In the genomic region with DNA sequence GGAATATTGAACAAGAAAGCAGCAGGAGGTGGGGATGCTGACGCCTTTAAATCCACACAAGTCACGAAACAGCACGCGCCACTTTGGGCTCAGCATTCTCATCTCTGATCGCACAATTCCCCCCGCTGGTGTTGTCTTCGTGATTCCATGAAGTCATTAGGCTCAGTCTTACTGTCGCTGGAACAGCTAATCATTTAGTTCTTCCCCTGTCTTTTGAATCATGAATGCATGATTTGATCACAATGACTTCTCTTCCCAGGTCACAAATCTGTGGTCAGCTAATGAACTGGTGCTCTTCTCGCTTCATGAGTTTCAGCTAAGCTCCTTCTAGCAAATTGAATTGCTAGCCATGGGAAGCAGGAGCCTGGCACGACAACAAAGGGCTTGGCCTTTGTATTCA, we compare ENCODE assay signal across 20 mouse cellular contexts. TPM values are rescaled to one million over a fixed set of nuclear protein-coding genes. Genes with fewer than 3 reads are reported as not detected.
DNase-seq lines count a peak whose midpoint lies in the region; ATAC-seq lines count a peak whose summit lies in the region.
"Had no signal": no experiment of that assay in that cellular context is flagged by ENCODE, and none has a peak within 500 bp of the region (broad histone marks: within the 10 kb centered on the region; RNA-seq: fewer than 3 reads in every experiment).

No protein-coding gene starts in this region.

- no peaks in the 10 kb centered on the region for H3K36me3 ChIP-seq in forebrain, embryonic 14.5 days (ENCODE audit: control insufficient read depth, insufficient read depth, low read length)
- H3K36me3 ChIP-seq in forebrain, embryonic 16.5 days (ENCODE audit: control insufficient read depth, insufficient read depth) = no peaks in the 10 kb centered on the region
- H3K36me3 ChIP-seq in midbrain, embryonic 10.5 days = no peaks in the 10 kb centered on the region
- no peaks in the 10 kb centered on the region for H3K36me3 ChIP-seq in midbrain, embryonic 15.5 days (replicated peaks)
- no peaks in the 10 kb centered on the region for H3K36me3 ChIP-seq in embryonic facial prominence, embryonic 14.5 days (ENCODE audit: control insufficient read depth, insufficient read depth, low read length)
- H3K36me3 ChIP-seq: intestine, embryonic 15.5 days; neural tube, embryonic 15.5 days had no signal

- WGBS in forebrain, embryonic 14.5 days = 33% methylated on average over 10 of the region's 10 CpGs
- WGBS in forebrain, embryonic 16.5 days = 21% methylated on average over 10 of the region's 10 CpGs
- WGBS in midbrain, embryonic 10.5 days = 28% methylated on average over 10 of the region's 10 CpGs
- 34% methylated on average over 10 of the region's 10 CpGs for WGBS in midbrain, embryonic 15.5 days
- WGBS in embryonic facial prominence, embryonic 14.5 days = 64% methylated on average over 10 of the region's 10 CpGs

- ATAC-seq in forebrain, embryonic 14.5 days = no peak
- no peak for ATAC-seq in forebrain, embryonic 16.5 days
- no peak for ATAC-seq in midbrain, embryonic 15.5 days (replicated peaks)
- no peak for ATAC-seq in embryonic facial prominence, embryonic 14.5 days (ENCODE audit: low read depth)
- ATAC-seq: intestine, embryonic 15.5 days; liver, postnatal 0 days; Patski had no signal

- no peaks in the 10 kb centered on the region for H3K27me3 ChIP-seq in forebrain, embryonic 14.5 days (replicated peaks; ENCODE audit: control insufficient read depth, insufficient read depth, low read length)
- H3K27me3 ChIP-seq in forebrain, embryonic 16.5 days (replicated peaks; ENCODE audit: control insufficient read depth, insufficient read depth, low read length) = no peaks in the 10 kb centered on the region
- peaks cover 88% of the 10 kb centered on the region for H3K27me3 ChIP-seq in midbrain, embryonic 10.5 days (ENCODE audit: low read depth, poor library complexity, severe bottlenecking)
- H3K27me3 ChIP-seq in midbrain, embryonic 15.5 days (replicated peaks) = no peaks in the 10 kb centered on the region; the same call in none of the 2 replicates
- peaks cover 3% of the 10 kb centered on the region for H3K27me3 ChIP-seq in embryonic facial prominence, embryonic 14.5 days (replicated peaks; ENCODE audit: control insufficient read depth, insufficient read depth, low read length)
- H3K27me3 ChIP-seq: intestine, embryonic 15.5 days; neural tube, embryonic 15.5 days had no signal

- no peaks in the 10 kb centered on the region for H3K4me1 ChIP-seq in forebrain, embryonic 14.5 days (ENCODE audit: control insufficient read depth, insufficient read depth, low read length)
- H3K4me1 ChIP-seq in forebrain, embryonic 16.5 days (replicated peaks; ENCODE audit: control insufficient read depth, insufficient read depth, low read length) = no peaks in the 10 kb centered on the region
- peaks cover 17% of the 10 kb centered on the region for H3K4me1 ChIP-seq in midbrain, embryonic 10.5 days
- H3K4me1 ChIP-seq in midbrain, embryonic 15.5 days = 0 out of 2 replicates have a peak, but pooled peaks cover 3% of the 10 kb centered on the region
- H3K4me1 ChIP-seq in embryonic facial prominence, embryonic 14.5 days (ENCODE audit: control insufficient read depth, insufficient read depth, low read length) = no peaks in the 10 kb centered on the region
- H3K4me1 ChIP-seq: intestine, embryonic 15.5 days; neural tube, embryonic 15.5 days had no signal

- H3K9ac ChIP-seq in forebrain, embryonic 14.5 days (ENCODE audit: low read length) = no peak overlapping the region
- H3K9ac ChIP-seq in forebrain, embryonic 16.5 days (replicated peaks; ENCODE audit: low read depth, low read length) = no peak overlapping the region
- no peak overlapping the region for H3K9ac ChIP-seq in midbrain, embryonic 15.5 days
- H3K9ac ChIP-seq in embryonic facial prominence, embryonic 14.5 days (ENCODE audit: low read depth, low read length) = no peak overlapping the region
- H3K9ac ChIP-seq: intestine, embryonic 15.5 days; liver, postnatal 0 days; neural tube, embryonic 15.5 days had no signal

- no peak overlapping the region for H3K4me3 ChIP-seq in forebrain, embryonic 14.5 days (ENCODE audit: low read depth, low read length)
- H3K4me3 ChIP-seq in forebrain, embryonic 16.5 days (replicated peaks; ENCODE audit: low read length) = no peak overlapping the region
- H3K4me3 ChIP-seq in midbrain, embryonic 10.5 days = no peak overlapping the region
- no peak overlapping the region for H3K4me3 ChIP-seq in midbrain, embryonic 15.5 days
- H3K4me3 ChIP-seq in embryonic facial prominence, embryonic 14.5 days (ENCODE audit: low read depth, low read length) = no peak overlapping the region
- H3K4me3 ChIP-seq: intestine, embryonic 15.5 days; neural tube, embryonic 15.5 days had no signal

- peak; percentile 19 for DNase-seq in forebrain, embryonic 14.5 days (ENCODE audit: low spot score)
- peak; percentile 42 for DNase-seq in midbrain, embryonic 10.5 days (ENCODE audit: low spot score)
- DNase-seq in embryonic facial prominence, embryonic 14.5 days (ENCODE audit: low spot score) = peak; percentile 11
- DNase-seq in retina, embryonic 14.5 days (ENCODE audit: low spot score) = peak; percentile 64
- DNase-seq in gastrocnemius, postnatal 25 days = no peak
- no peak for DNase-seq in adrenal gland, adult 18-20 months (ENCODE audit: low spot score in 2 of 2)
- DNase-seq: adrenal gland, adult 2 months; cerebellum, adult 18-20 months; kidney, adult 8-10 months; kidney, postnatal 14 days; liver, postnatal 0 days; lung, postnatal 10 days; thymus, adult 2 months; thymus, postnatal 4 days had no signal

- H3K4me2 ChIP-seq in forebrain, embryonic 14.5 days (ENCODE audit: low read length) = no peak overlapping the region
- H3K4me2 ChIP-seq in forebrain, embryonic 16.5 days (ENCODE audit: low read length) = no peak overlapping the region; the same call in 1 of the 2 replicates
- H3K4me2 ChIP-seq in midbrain, embryonic 15.5 days = no peak overlapping the region; the same call in 1 of the 2 replicates
- no peak overlapping the region for H3K4me2 ChIP-seq in embryonic facial prominence, embryonic 14.5 days (ENCODE audit: low read depth, low read length)
- H3K4me2 ChIP-seq: intestine, embryonic 15.5 days; neural tube, embryonic 15.5 days had no signal

- no peak overlapping the region for H3K27ac ChIP-seq in forebrain, embryonic 14.5 days (ENCODE audit: low read depth, low read length)
- H3K27ac ChIP-seq in forebrain, embryonic 16.5 days (ENCODE audit: low read length) = no peak overlapping the region
- H3K27ac ChIP-seq in midbrain, embryonic 10.5 days (replicated peaks) = no peak overlapping the region
- H3K27ac ChIP-seq in midbrain, embryonic 15.5 days = no peak overlapping the region
- H3K27ac ChIP-seq in embryonic facial prominence, embryonic 14.5 days (replicated peaks; ENCODE audit: low read depth, low read length) = no peak overlapping the region
- H3K27ac ChIP-seq: intestine, embryonic 15.5 days; neural tube, embryonic 15.5 days; stomach, postnatal 0 days had no signal

- no peaks in the 10 kb centered on the region for H3K9me3 ChIP-seq in forebrain, embryonic 14.5 days (replicated peaks; ENCODE audit: control insufficient read depth, low read length)
- no peaks in the 10 kb centered on the region for H3K9me3 ChIP-seq in forebrain, embryonic 16.5 days (ENCODE audit: control insufficient read depth, low read length)
- H3K9me3 ChIP-seq in midbrain, embryonic 10.5 days (replicated peaks) = no peaks in the 10 kb centered on the region
- H3K9me3 ChIP-seq in midbrain, embryonic 15.5 days = no peaks in the 10 kb centered on the region
- H3K9me3 ChIP-seq in embryonic facial prominence, embryonic 14.5 days (ENCODE audit: control insufficient read depth, low read length) = no peaks in the 10 kb centered on the region
- H3K9me3 ChIP-seq: intestine, embryonic 15.5 days; neural tube, embryonic 15.5 days had no signal

RNA-seq across cellular contexts. Expression of a gene that starts 42.3 kb away (rescaled TPM):
- polyA plus RNA-seq in forebrain, embryonic 14.5 days (2014; fragmentation: Nextera tagmentation; extraction: Ambion mirVana) = 0.89 and 1.1 TPM in 2 replicates
- 0.87 and 1.2 TPM in 2 replicates for polyA plus RNA-seq in forebrain, embryonic 16.5 days (2015; fragmentation: Nextera tagmentation; extraction: Ambion mirVana)
- polyA plus RNA-seq in midbrain, embryonic 10.5 days (2016; fragmentation: Nextera tagmentation; extraction: Ambion mirVana) = 1.3 and 2.4 TPM in 2 replicates
- 0.46 and 0.50 TPM in 2 replicates for polyA plus RNA-seq in midbrain, embryonic 15.5 days (2015; fragmentation: Nextera tagmentation; extraction: Ambion mirVana)
- polyA plus RNA-seq in embryonic facial prominence, embryonic 14.5 days (2014; fragmentation: Nextera tagmentation; extraction: Ambion mirVana) = 10.0 and 13.0 TPM in 2 replicates
- total RNA-seq in gastrocnemius, postnatal 25 days (2021) = 1 to 10 TPM; 1.4 to 1.6 TPM
- total RNA-seq in adrenal gland, adult 18-20 months (2021) = 1 to 10 TPM; 1.9 to 4.1 TPM
- polyA plus RNA-seq: Patski had no signal

Comparison
In these comparisons a context has a peak if more than half of its experiments do, and no peak if none do; other contexts are left out.
1. DNase-seq: peak in forebrain, embryonic 14.5 days (single experiment), midbrain, embryonic 10.5 days (single experiment), embryonic facial prominence, embryonic 14.5 days (single experiment) and retina, embryonic 14.5 days (single experiment); none in gastrocnemius, postnatal 25 days (single experiment) and adrenal gland, adult 18-20 months (0 of 2).